Mouse (Mus musculus) MEL (cell line): ENCODE measurements around the gene Sgms1. TPM values are rescaled to one million over a fixed set of nuclear protein-coding genes. Genes with fewer than 3 reads are reported as not detected.

Source experiments
- DNase-seq: peaks from one replicate; pipeline ENCODE4 v3.0.0; 2011; ENCODE audit warnings: low read depth, low spot score
- H3K27ac ChIP-seq: 2 replicates; pipeline ENCODE4 v1.5.1; 2012; ENCODE audit warnings: low read depth, mild to moderate bottlenecking, control low read depth, low read length, moderate library complexity; ENCODE audit not compliant: control insufficient read depth
- H3K27me3 ChIP-seq, 2 experiments: fragments of 150-350 bp in 1 of 2; sonication (generic) in 1 of 2; 2 replicates each; pipeline ENCODE4 v1.6.1; 2012; ENCODE audit warnings: low read length in 2 of 2, mild to moderate bottlenecking in 2 of 2, improper control_type of control experiment in 1 of 2, moderate library complexity in 1 of 2; ENCODE audit not compliant: insufficient read depth in 2 of 2, control insufficient read depth in 1 of 2
- H3K36me3 ChIP-seq, 2 experiments: 2 replicates each; pipeline ENCODE4 v1.6.1; 2012 to 2014; ENCODE audit warnings: low read length in 2 of 2, improper control_type of control experiment in 1 of 2, inconsistent platforms in 1 of 2, mild to moderate bottlenecking in 1 of 2; ENCODE audit not compliant: insufficient read depth in 2 of 2, control insufficient read depth in 1 of 2
- H3K4me1 ChIP-seq, 2 experiments: fragments of 150-350 bp in 1 of 2; sonication (generic) in 1 of 2; 2 replicates each; pipeline ENCODE4 v1.6.1; 2012; ENCODE audit warnings: low read length in 2 of 2, improper control_type of control experiment in 1 of 2, mild to moderate bottlenecking in 1 of 2; ENCODE audit not compliant: insufficient read depth in 2 of 2, control insufficient read depth in 1 of 2
- H3K4me3 ChIP-seq, 2 experiments: fragments of 150-350 bp in 1 of 2; sonication (generic) in 1 of 2; 2 replicates each; pipeline ENCODE4 v1.5.1; 2012; ENCODE audit warnings: low read depth in 2 of 2, low read length in 2 of 2, mild to moderate bottlenecking in 2 of 2, moderate library complexity in 2 of 2, control low read depth in 1 of 2, improper control_type of control experiment in 1 of 2; ENCODE audit not compliant: control insufficient read depth in 1 of 2, insufficient read depth in 1 of 2
- H3K79me2 ChIP-seq: 2 replicates; pipeline ENCODE4 v1.6.1; 2012; ENCODE audit warnings: mild to moderate bottlenecking, low read length, moderate library complexity; ENCODE audit not compliant: control insufficient read depth, poor library complexity, insufficient read depth
- H3K9ac ChIP-seq: 2 replicates; pipeline ENCODE4 v1.6.1; 2012; ENCODE audit warnings: low read depth, mild to moderate bottlenecking, control low read depth, low read length, moderate library complexity; ENCODE audit not compliant: control insufficient read depth, poor library complexity, severe bottlenecking
- H3K9me3 ChIP-seq: fragments of 150-350 bp; sonication (generic); replicated peaks from 2 replicates; pipeline ENCODE4 v1.6.1; 2012; ENCODE audit warnings: mild to moderate bottlenecking, low read length, improper control_type of control experiment, moderate library complexity; ENCODE audit not compliant: insufficient read depth
- BHLHE40 ChIP-seq: IDR thresholded peaks from 2 replicates; pipeline ENCODE4 v1.6.1; 2012; ENCODE audit warnings: low read depth, mild to moderate bottlenecking, inconsistent platforms, low read length, improper control_type of control experiment, borderline replicate concordance
- CHD1 ChIP-seq: IDR thresholded peaks from 2 replicates; pipeline ENCODE4 v1.6.1; 2012; ENCODE audit warnings: low read depth, mild to moderate bottlenecking, inconsistent platforms, low read length, improper control_type of control experiment
- CTCF ChIP-seq, 3 experiments: IDR thresholded peaks in 2 of 3; conservative IDR thresholded peaks in 1 of 3; 2 replicates each; pipeline ENCODE4 v1.5.1; 2011 to 2012; ENCODE audit warnings: low read length in 3 of 3, low read depth in 2 of 3, mild to moderate bottlenecking in 2 of 3, improper control_type of control experiment in 1 of 3, inconsistent platforms in 1 of 3, mixed read lengths in 1 of 3, moderate library complexity in 1 of 3; ENCODE audit not compliant: control insufficient read depth in 1 of 3, insufficient read depth in 1 of 3, poor library complexity in 1 of 3, severe bottlenecking in 1 of 3
- E2F4 ChIP-seq: IDR thresholded peaks from 2 replicates; pipeline ENCODE4 v1.6.1; 2011; ENCODE audit warnings: low read depth, low read length, improper control_type of control experiment, borderline replicate concordance
- EP300 ChIP-seq, 2 experiments: IDR thresholded peaks; 2 replicates each; pipeline ENCODE4 v1.6.1; 2011; ENCODE audit warnings: improper control_type of control experiment in 2 of 2, low read length in 2 of 2, low read depth in 1 of 2, mild to moderate bottlenecking in 1 of 2
- ETS1 ChIP-seq: IDR thresholded peaks from 2 replicates; pipeline ENCODE4 v1.6.1; 2012; ENCODE audit warnings: low read depth, mild to moderate bottlenecking, inconsistent platforms, low read length, improper control_type of control experiment, moderate library complexity
- GATA1 ChIP-seq: IDR thresholded peaks from 2 replicates; pipeline ENCODE4 v1.6.1; 2011; ENCODE audit warnings: low read depth, low read length, improper control_type of control experiment
- HCFC1 ChIP-seq: IDR thresholded peaks from 2 replicates; pipeline ENCODE4 v1.6.1; 2012; ENCODE audit warnings: low read depth, mild to moderate bottlenecking, inconsistent platforms, low read length, improper control_type of control experiment, moderate library complexity
- MAFK ChIP-seq: IDR thresholded peaks from 2 replicates; pipeline ENCODE4 v1.6.1; 2011; ENCODE audit warnings: low read depth, mild to moderate bottlenecking, low read length, improper control_type of control experiment, borderline replicate concordance
- MAX ChIP-seq: IDR thresholded peaks from 2 replicates; pipeline ENCODE4 v1.6.1; 2011; ENCODE audit warnings: low read length, improper control_type of control experiment
- MAZ ChIP-seq: IDR thresholded peaks from 2 replicates; pipeline ENCODE4 v1.6.1; 2012; ENCODE audit warnings: low read depth, mild to moderate bottlenecking, inconsistent platforms, low read length, improper control_type of control experiment
- MXI1 ChIP-seq: IDR thresholded peaks from 2 replicates; pipeline ENCODE4 v1.6.1; 2011; ENCODE audit warnings: mild to moderate bottlenecking, low read depth, low read length, improper control_type of control experiment
- NRF1 ChIP-seq: IDR thresholded peaks from 2 replicates; pipeline ENCODE4 v1.6.1; 2014; ENCODE audit warnings: low read depth, mild to moderate bottlenecking, inconsistent platforms, low read length, improper control_type of control experiment, moderate library complexity; ENCODE audit not compliant: poor library complexity, insufficient read depth, severe bottlenecking
- POLR2AphosphoS2 ChIP-seq: IDR thresholded peaks from 2 replicates; pipeline ENCODE4 v1.6.1; 2011; ENCODE audit warnings: low read length, improper control_type of control experiment
- POLR2AphosphoS5 ChIP-seq: IDR thresholded peaks from 2 replicates; pipeline ENCODE4 v1.6.1; 2012; ENCODE audit warnings: low read depth, borderline replicate concordance, mild to moderate bottlenecking, inconsistent platforms, low read length, moderate library complexity, mixed read lengths
- RAD21 ChIP-seq: IDR thresholded peaks from 2 replicates; pipeline ENCODE4 v1.6.1; 2011; ENCODE audit warnings: mild to moderate bottlenecking, low read depth, low read length, improper control_type of control experiment
- RCOR1 ChIP-seq: IDR thresholded peaks from 2 replicates; pipeline ENCODE4 v1.6.1; 2012; ENCODE audit warnings: low read depth, mild to moderate bottlenecking, inconsistent platforms, low read length, improper control_type of control experiment
- SMC3 ChIP-seq: IDR thresholded peaks from 2 replicates; pipeline ENCODE4 v1.6.1; 2011; ENCODE audit warnings: low read depth, low read length, improper control_type of control experiment
- UBTF ChIP-seq: IDR thresholded peaks from 2 replicates; pipeline ENCODE4 v1.6.1; 2012; ENCODE audit warnings: low read depth, mild to moderate bottlenecking, inconsistent platforms, low read length, improper control_type of control experiment, moderate library complexity, borderline replicate concordance; ENCODE audit not compliant: insufficient read depth
- USF2 ChIP-seq, 2 experiments: IDR thresholded peaks; 2 replicates each; pipeline ENCODE4 v1.6.1; 2011 to 2012; ENCODE audit warnings: improper control_type of control experiment in 2 of 2, low read length in 2 of 2, borderline replicate concordance in 1 of 2, inconsistent platforms in 1 of 2, low read depth in 1 of 2, mild to moderate bottlenecking in 1 of 2; ENCODE audit not compliant: insufficient read depth in 1 of 2
- ZKSCAN1 ChIP-seq: IDR thresholded peaks from 2 replicates; pipeline ENCODE4 v1.6.1; 2012; ENCODE audit warnings: low read depth, mild to moderate bottlenecking, inconsistent platforms, low read length, improper control_type of control experiment, moderate library complexity
- polyA plus RNA-seq, 2 experiments: library from polyadenylated mRNA; stranded (reverse) in 1 of 2; unstranded in 1 of 2; fragments of >175 nt in 1 of 2; fragments of >200 nt in 1 of 2; gene quantifications; 2 replicates each; pipeline versions ENCODE4 v1.2.1 to v1.2.4; 2012; ENCODE audit warnings: low replicate concordance in 2 of 2, low read depth in 1 of 2; ENCODE audit not compliant: insufficient read length in 2 of 2, insufficient read depth in 1 of 2, missing spikeins in 1 of 2
- total RNA-seq: library from RNA; depleted of rRNA; stranded (reverse); fragments of 300-350 nt; gene quantifications from 2 replicates; pipeline ENCODE4 v1.2.3, GENCODE M21; 2012

Gene Sgms1
- total and polyA plus RNA-seq, 3 experiments = 16.3 to 18.5 TPM; not detected in 1

GRCm38 (mm10) chr19:32281917-32282316, 107.6 kb downstream of the Sgms1 start:
- no peak overlapping the region for H3K4me3 ChIP-seq
- no peaks in the 10 kb centered on the region for H3K9me3 ChIP-seq
- TF ChIP-seq HCFC1 (no peak), BHLHE40 (no peak), ZKSCAN1 (no peak), E2F4 (no peak), CTCF (IDR thresholded peaks at IDR 0.05 in 2 of 3, conservative IDR thresholded peaks at IDR 0.05 in 1 of 3; ENCODE audit: control insufficient read depth in 1 of 3, insufficient read depth in 1 of 3, low read depth in 2 of 3, low read length in 3 of 3, poor library complexity in 1 of 3, severe bottlenecking in 1 of 3) (no peak), POLR2AphosphoS5 (no peak), RAD21 (no peak), SMC3 (no peak)
- no peaks in the 10 kb centered on the region for H3K79me2 ChIP-seq
- peaks cover 3 to 12% of the 10 kb centered on the region in 2 experiments; a peak in 3 of 4 replicates for H3K4me1 ChIP-seq
- no peak for DNase-seq
- no peak overlapping the region for H3K9ac ChIP-seq
- H3K36me3 ChIP-seq = peaks cover 0 to 6% of the 10 kb centered on the region in 2 experiments; a peak in 3 of 4 replicates
- no peaks in the 10 kb centered on the region for H3K27me3 ChIP-seq
- no peak overlapping the region for H3K27ac ChIP-seq

- Histone ChIP-seq H3K36me3 (peaks cover 0 to 6% of the 10 kb centered on the region in 2 experiments; a peak in 3 of 4 replicates), H3K79me2 (no peaks in the 10 kb centered on the region), H3K9ac (no peak overlapping the region), H3K4me3 (no peak overlapping the region), H3K27me3 (no peaks in the 10 kb centered on the region), H3K27ac (no peak overlapping the region), H3K9me3 (no peaks in the 10 kb centered on the region), H3K4me1 (peaks cover 10 to 13% of the 10 kb centered on the region in 2 experiments)
- no peak for DNase-seq
- TF ChIP-seq CHD1 (no peak), ETS1 (no peak), POLR2AphosphoS2 (no peak), USF2 (IDR thresholded peaks at IDR 0.05; ENCODE audit: borderline replicate concordance in 1 of 2, insufficient read depth in 1 of 2, low read depth in 1 of 2, low read length in 2 of 2) (no peak), GATA1 (no peak), MAX (no peak), UBTF (no peak), E2F4 (no peak), MAZ (no peak), NRF1 (no peak), EP300 (IDR thresholded peaks at IDR 0.05; ENCODE audit: low read depth in 1 of 2, low read length in 2 of 2) (no peak), MXI1 (no peak), MAFK (no peak), RCOR1 (no peak), POLR2AphosphoS5 (no peak)
Observed at GRCm38 (mm10) chr19:32280380-32280779, 109.1 kb downstream of the Sgms1 start.
